Mouse (Mus musculus) heart, postnatal 0 days (tissue): ENCODE measurements around the gene Slbp.

Experiments used
- CTCF ChIP-seq: IDR thresholded peaks from 2 replicates; pipeline ENCODE4 v1.5.1; 2016; ENCODE audit warnings: antibody characterized with exemption, control low read depth, low read depth
- EP300 ChIP-seq: IDR thresholded peaks from 2 replicates; pipeline ENCODE4 v1.6.1; 2016; ENCODE audit warnings: antibody characterized with exemption, low read depth

DNA sequence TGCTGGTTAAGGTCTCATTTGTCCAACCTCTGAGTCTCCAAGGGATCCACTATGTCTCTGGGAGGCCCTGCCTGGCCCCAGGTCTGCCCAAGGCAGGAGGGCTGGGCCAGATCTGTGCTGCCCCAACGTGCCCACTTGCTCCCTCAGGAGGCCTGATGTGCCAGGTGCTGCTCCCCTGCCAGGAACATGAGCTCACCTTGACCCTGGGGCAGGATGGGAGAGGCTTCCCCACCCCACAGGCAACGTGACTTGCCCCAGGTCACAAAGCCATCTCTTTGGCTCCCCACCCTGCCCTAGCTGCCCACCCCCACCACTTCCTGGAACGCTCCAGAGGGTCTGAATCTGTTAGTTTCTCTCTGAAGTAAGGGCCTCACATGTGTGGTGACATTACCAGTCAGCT, 28.7 kb upstream of the Slbp start:
- TF ChIP-seq CTCF (no peak), EP300 (no peak)
